In the genomic region with DNA sequence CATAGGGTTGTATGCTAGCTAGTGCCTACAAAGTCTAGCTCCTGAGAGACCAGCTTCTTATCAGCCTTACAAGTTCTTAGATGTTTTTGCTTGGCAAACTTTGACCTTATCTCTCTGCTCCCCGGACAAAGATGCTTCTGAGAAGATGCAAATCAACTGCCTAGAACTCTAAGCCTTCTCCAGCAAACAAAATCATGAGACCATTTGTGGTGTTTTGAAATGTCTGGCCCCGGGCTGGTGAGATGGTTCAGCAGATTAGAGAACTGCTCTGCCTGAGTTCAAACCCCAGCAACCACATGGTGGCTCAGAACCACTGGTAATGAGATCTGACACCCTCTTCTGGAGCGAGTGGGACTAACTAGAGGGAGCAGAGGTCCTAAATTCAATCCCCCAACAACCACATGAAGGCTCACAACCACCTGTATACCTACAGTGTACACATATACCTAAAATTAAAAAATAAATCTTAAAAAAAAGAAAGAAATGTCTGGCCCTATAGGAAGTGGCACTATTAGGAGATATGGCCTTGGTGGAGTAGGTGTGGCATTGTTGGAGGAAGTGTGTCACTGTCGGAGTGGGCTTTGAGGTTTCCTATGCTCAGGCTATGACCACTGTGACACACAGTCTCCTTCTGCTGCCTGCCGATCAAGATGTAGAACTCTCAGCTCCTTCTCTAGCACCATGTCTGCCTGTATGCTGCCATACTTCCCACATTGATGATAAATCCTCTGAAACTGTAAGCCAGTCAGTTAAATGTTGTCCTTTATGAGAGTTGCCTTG, we compare ENCODE assay signal across 20 mouse cellular contexts. TPM values are rescaled to one million over a fixed set of nuclear protein-coding genes. Genes with fewer than 3 reads are reported as not detected.
DNase-seq lines count a peak whose midpoint lies in the region; ATAC-seq lines count a peak whose summit lies in the region.
"Had no signal": no experiment of that assay in that cellular context is flagged by ENCODE, and none has a peak within 500 bp of the region (broad histone marks: within the 10 kb centered on the region; RNA-seq: fewer than 3 reads in every experiment).

No protein-coding gene starts in this region.

- ATAC-seq in CD4-positive, CD25-positive, alpha-beta regulatory T cell, adult 4 months, result peak; percentile 63
- ATAC-seq in common myeloid progenitor, adult 5-6 weeks (replicated peaks; ENCODE audit: low read depth, poor library complexity, severe bottlenecking), result peak; percentile 33
- ATAC-seq in megakaryocyte, adult 5-6 weeks (ENCODE audit: poor library complexity, severe bottlenecking), result peak; percentile 41
- ATAC-seq in erythroid progenitor cell, adult 5-6 weeks (replicated peaks; ENCODE audit: low FRiP score, poor library complexity, severe bottlenecking), result no peak
- ATAC-seq: forebrain, postnatal 0 days; hindbrain, embryonic 16.5 days; intestine, embryonic 16.5 days; midbrain, embryonic 13.5 days had no signal

- peak; percentile 67 for DNase-seq in CD4-positive helper T cell, adult 2 months (ENCODE audit: low read depth, low spot score)
- no peak for DNase-seq in kidney, adult 8-10 months
- DNase-seq in layer of hippocampus, postnatal 36 days, result no peak
- DNase-seq: adrenal gland, postnatal 14 days; cerebellum, adult 11 months; cerebellum, adult 9-10 months; cerebellum, postnatal 36 days; forebrain, postnatal 0 days; heart, postnatal 10 days; kidney, postnatal 14 days; lung, postnatal 36 days had no signal

RNA-seq across cellular contexts. Expression of gene Suox, which starts 10.2 kb away (rescaled TPM):
- polyA plus RNA-seq in CD4-positive, CD25-positive, alpha-beta regulatory T cell, adult 4 months (2017; shearing (Covaris generic)), result 10 to 100 TPM; 25.7 to 44.3 TPM
- 4.6 and 5.2 TPM in 2 replicates for total RNA-seq in common myeloid progenitor, adult 5-6 weeks (2017)
- 1.4 and 1.5 TPM in 2 replicates for total RNA-seq in megakaryocyte, adult 5-6 weeks (2015)
- total RNA-seq in megakaryocyte, adult 5-6 weeks (2017), result 3.9 and 4.7 TPM in 2 replicates
- total RNA-seq in layer of hippocampus, postnatal 36 days (2021), result 10 to 100 TPM; 11.4 to 14.2 TPM
- 21.4 and 35.7 TPM in 2 replicates for total RNA-seq in erythroid progenitor cell, adult 5-6 weeks (2015; ENCODE audit: low replicate concordance)
- total RNA-seq in erythroid progenitor cell, adult 5-6 weeks (2017; ENCODE audit: low replicate concordance), result 27.7 and 43.4 TPM in 2 replicates

RNA-seq across cellular contexts. Expression of gene Ikzf4, which starts 17.8 kb away (rescaled TPM):
- polyA plus RNA-seq in CD4-positive, CD25-positive, alpha-beta regulatory T cell, adult 4 months (2017; shearing (Covaris generic)), result 100 to 1,000 TPM; 102 to 158 TPM
- total RNA-seq in common myeloid progenitor, adult 5-6 weeks (2017), result not detected in 2 replicates
- total RNA-seq in megakaryocyte, adult 5-6 weeks (2015), result 0.14 TPM in 1 of 2 replicates, not detected in the other
- not detected in 2 replicates for total RNA-seq in megakaryocyte, adult 5-6 weeks (2017)
- 10 to 100 TPM; 14.8 to 15.5 TPM for total RNA-seq in layer of hippocampus, postnatal 36 days (2021)
- total RNA-seq in erythroid progenitor cell, adult 5-6 weeks (2015; ENCODE audit: low replicate concordance), result not detected in 2 replicates
- total RNA-seq in erythroid progenitor cell, adult 5-6 weeks (2017; ENCODE audit: low replicate concordance), result not detected in 2 replicates

RNA-seq across cellular contexts. Expression of gene Rab5b, which starts 32.4 kb away (rescaled TPM):
- 100 to 1,000 TPM in 1 of 2 experiments, 10 to 100 TPM in 1; 69.1 to 111 TPM for polyA plus RNA-seq in CD4-positive, CD25-positive, alpha-beta regulatory T cell, adult 4 months (2017; shearing (Covaris generic))
- total RNA-seq in common myeloid progenitor, adult 5-6 weeks (2017), result 24.5 and 29.0 TPM in 2 replicates
- total RNA-seq in megakaryocyte, adult 5-6 weeks (2015), result 62.8 and 64.7 TPM in 2 replicates
- 77.1 and 84.0 TPM in 2 replicates for total RNA-seq in megakaryocyte, adult 5-6 weeks (2017)
- total RNA-seq in layer of hippocampus, postnatal 36 days (2021), result 100 to 1,000 TPM; 131 to 134 TPM
- 30.6 and 54.1 TPM in 2 replicates for total RNA-seq in erythroid progenitor cell, adult 5-6 weeks (2015; ENCODE audit: low replicate concordance)
- total RNA-seq in erythroid progenitor cell, adult 5-6 weeks (2017; ENCODE audit: low replicate concordance), result 37.7 and 46.8 TPM in 2 replicates

RNA-seq across cellular contexts. Expression of gene Rps26, which starts 37.1 kb away (rescaled TPM):
- 1,000 to 10,000 TPM; 1,420 to 1,755 TPM for polyA plus RNA-seq in CD4-positive, CD25-positive, alpha-beta regulatory T cell, adult 4 months (2017; shearing (Covaris generic))
- total RNA-seq in common myeloid progenitor, adult 5-6 weeks (2017), result 1,052 and 1,471 TPM in 2 replicates
- total RNA-seq in megakaryocyte, adult 5-6 weeks (2015), result 1,237 and 1,288 TPM in 2 replicates
- 518 and 577 TPM in 2 replicates for total RNA-seq in megakaryocyte, adult 5-6 weeks (2017)
- 100 to 1,000 TPM; 288 to 319 TPM for total RNA-seq in layer of hippocampus, postnatal 36 days (2021)
- total RNA-seq in erythroid progenitor cell, adult 5-6 weeks (2015; ENCODE audit: low replicate concordance), result 581 and 593 TPM in 2 replicates
- total RNA-seq in erythroid progenitor cell, adult 5-6 weeks (2017; ENCODE audit: low replicate concordance), result 151 and 338 TPM in 2 replicates

RNA-seq across cellular contexts. Expression of gene Pmel, which starts 40.4 kb away (rescaled TPM):
- polyA plus RNA-seq in CD4-positive, CD25-positive, alpha-beta regulatory T cell, adult 4 months (2017; shearing (Covaris generic)), result 1 to 10 TPM; 4.8 TPM
- total RNA-seq in common myeloid progenitor, adult 5-6 weeks (2017), result not detected in 2 replicates
- total RNA-seq in megakaryocyte, adult 5-6 weeks (2015), result 0.16 and 0.57 TPM in 2 replicates
- total RNA-seq in megakaryocyte, adult 5-6 weeks (2017), result 0.07 and 0.73 TPM in 2 replicates
- under 1 TPM; 0.25 to 0.35 TPM for total RNA-seq in layer of hippocampus, postnatal 36 days (2021)
- not detected in 2 replicates for total RNA-seq in erythroid progenitor cell, adult 5-6 weeks (2015; ENCODE audit: low replicate concordance)
- 0.39 TPM in 1 of 2 replicates, not detected in the other for total RNA-seq in erythroid progenitor cell, adult 5-6 weeks (2017; ENCODE audit: low replicate concordance)
- total RNA-seq: megakaryocyte-erythroid progenitor cell, adult 5-6 weeks had no signal
- polyA plus RNA-seq: erythroblast, embryonic 14.5 days had no signal

Comparison
In these comparisons a context has a peak if more than half of its experiments do, and no peak if none do; other contexts are left out.
1. RNA of gene Ikzf4, which starts 17.8 kb away (total RNA-seq): 14.8 to 15.5 TPM in layer of hippocampus, postnatal 36 days; not detected in common myeloid progenitor, adult 5-6 weeks, 0.14 TPM in megakaryocyte, adult 5-6 weeks and not detected in erythroid progenitor cell, adult 5-6 weeks; every median in the first group is over 10 times any median in the second.